Mouse (Mus musculus) regulatory T cell (primary cell): ENCODE results near the gene Th.

Experiments
- in situ Hi-C: fragments of 300-600 bp; cut with MboI, MseI; formaldehyde crosslinking; loops from one replicate; pipeline ENCODE4 v1.15.1; 2025; ENCODE audit warnings: high pct_unique_total_duplicates

The Th gene

DNA sequence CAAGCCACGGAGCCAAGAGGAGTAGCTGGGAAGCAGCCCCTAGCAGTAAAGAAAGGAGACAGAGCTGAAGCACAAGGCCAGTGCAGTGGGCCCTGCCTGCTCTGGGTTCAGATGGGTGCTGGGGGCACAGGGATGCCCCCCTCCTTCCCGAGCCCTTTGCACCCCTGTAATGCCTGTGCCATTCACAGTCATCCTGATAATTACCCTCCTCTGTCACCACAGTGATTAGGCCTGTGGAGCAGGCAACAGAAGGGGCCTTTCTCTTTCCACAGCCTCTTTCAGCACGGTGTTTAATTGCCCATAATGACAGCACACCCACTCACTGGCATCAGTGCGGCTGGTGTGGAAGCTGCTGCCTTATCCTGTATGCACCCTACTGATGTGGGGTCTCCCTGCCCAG is 28.0 kb downstream of the Th start:
- in situ Hi-C loops = no loop called here

GRCm38 (mm10) chr7:142901774-142902173 is 29.2 kb downstream of the Th start:
- in situ Hi-C loops = no loop called here

DNA sequence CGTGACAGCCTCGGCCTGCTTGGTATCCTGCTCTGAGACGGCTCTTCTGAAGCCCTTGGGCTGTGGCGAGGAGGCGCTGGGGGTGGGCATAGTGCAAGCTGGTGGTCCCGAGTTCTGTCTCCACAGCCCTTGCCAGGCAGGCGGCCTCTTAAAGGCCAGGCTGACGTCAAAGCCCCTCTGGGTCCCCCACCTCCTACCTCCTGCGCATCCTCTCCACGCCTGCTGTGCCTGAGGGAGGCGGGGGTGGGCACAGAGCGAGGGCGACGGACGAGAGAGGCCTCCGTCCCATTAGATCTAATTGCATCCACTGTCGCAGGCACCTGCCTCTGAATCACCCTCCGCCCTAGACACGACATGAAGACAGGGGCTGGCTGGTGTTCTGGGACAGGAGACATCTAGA is 31.1 kb downstream of the Th start:
- in situ Hi-C loops = no loop called here

GRCm38 (mm10) chr7:142897471-142897870 is 33.5 kb downstream of the Th start:
- in situ Hi-C loops = no loop called here

- in situ Hi-C loops = no loop called here
Observed at GRCm38 (mm10) chr7:142895901-142896665, 34.8 kb downstream of the Th start.

DNA sequence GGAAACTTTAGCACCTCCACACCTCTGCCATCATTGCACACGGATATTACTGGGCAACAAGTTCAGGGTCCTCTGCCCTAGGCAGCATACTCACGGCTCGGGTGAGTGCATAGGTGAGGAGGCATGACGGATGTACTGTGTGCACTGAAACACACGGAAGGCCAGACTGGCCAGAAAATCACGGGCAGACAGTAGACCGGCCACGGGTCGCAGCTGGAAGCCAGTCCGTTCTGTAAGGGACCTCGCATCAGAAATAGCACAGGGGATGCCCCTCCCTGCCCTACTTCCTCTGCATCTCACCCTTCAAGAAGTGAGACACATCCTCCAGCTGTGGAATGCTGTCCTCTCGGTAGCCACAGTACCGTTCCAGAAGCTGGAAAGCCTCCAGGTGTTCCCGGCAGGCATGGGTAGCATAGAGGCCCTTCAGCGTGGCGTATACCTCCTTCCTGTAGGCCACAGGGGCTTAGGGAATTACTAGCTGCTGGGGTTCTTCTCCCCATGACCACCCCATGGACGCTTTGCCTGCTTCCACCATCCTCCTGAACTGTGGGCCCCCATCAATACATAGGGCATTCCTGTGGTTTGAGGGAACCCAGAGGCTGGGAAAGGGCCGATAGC is 35.6 kb downstream of the Th start:
- in situ Hi-C loops = no loop called here

DNA sequence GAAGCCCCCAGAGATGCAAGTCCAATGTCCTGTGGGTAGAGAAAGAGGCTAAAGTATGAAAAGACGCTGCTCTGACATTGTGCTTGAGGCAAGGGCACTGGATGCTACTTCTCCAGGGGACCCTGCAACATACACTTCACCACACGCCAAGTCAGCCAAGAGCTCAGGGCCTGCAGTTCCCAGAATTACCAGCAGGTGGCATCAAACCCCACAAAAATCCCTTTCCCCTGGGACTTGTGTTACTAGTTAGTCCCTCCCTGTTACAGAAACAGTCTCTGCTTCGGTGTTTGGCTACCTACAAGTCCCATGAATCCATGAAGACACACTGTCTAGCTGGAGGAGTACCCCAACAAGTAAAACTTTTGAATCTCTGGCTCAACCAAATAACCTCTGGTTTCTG is 36.3 kb downstream of the Th start:
- in situ Hi-C loops = no loop called here

- in situ Hi-C loops = no loop called here
Observed at GRCm38 (mm10) chr7:142893721-142894639, 36.9 kb downstream of the Th start.

- in situ Hi-C loops = no loop called here
Observed at GRCm38 (mm10) chr7:142893296-142893695, 37.6 kb downstream of the Th start.

- in situ Hi-C loops = no loop called here
Observed at GRCm38 (mm10) chr7:142869419-142870163, 61.3 kb downstream of the Th start.

DNA sequence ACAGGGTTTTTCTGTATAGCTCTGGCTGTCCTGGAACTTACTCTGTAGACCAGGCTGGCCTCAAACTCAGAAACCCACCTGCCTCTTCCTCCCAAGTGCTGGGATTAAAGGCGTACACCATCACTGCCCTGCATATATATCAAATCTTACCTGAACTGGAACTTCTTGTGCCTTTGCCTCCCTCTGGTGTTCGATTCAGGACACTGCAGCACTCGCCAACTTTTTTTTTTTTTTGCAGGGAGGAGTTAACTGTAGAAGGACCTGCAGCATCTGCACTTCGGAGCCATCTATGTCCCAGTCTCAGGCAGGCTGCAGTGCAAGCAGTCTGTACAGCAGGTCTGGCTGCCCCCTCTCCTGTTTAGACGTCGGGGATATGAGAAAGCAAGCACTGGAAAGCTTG is 80.2 kb downstream of the Th start:
- in situ Hi-C loops = no loop called here
